Mouse (Mus musculus) liver, postnatal 0 days (tissue): ENCODE results near the gene Gm43552.

Experiments
- CTCF ChIP-seq: sonication (generic); IDR thresholded peaks from 2 replicates; pipeline ENCODE4 v1.5.1; 2016; ENCODE audit warnings: antibody characterized with exemption, low read depth
- EP300 ChIP-seq: IDR thresholded peaks from 2 replicates; pipeline ENCODE4 v1.6.1; 2016; ENCODE audit warnings: antibody characterized with exemption, low read depth, mild to moderate bottlenecking

DNA sequence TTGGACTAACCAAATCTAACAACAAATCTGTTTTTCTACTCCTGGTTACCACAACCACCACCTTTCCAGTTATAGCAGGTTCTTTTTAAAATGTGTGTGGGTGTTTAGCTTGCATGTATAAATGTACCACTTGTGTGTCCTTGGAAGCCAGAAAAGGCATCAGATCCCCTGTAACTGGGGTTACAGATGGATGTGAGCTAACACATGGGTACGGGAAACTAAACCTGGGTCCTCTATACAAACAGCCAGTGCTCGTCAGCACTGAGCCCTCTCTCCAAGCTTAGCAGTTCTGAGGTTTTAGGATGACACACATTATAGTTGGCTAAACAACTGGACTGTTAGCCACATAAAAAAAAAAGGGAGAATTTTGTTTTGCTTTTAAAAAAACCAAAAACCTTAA, 106.9 kb downstream of the Gm43552 start:
- TF ChIP-seq CTCF (no peak), EP300 (no peak)
